Mouse (Mus musculus): Measurements from ENCODE around the gene Scaf4. TPM values are rescaled to one million over a fixed set of nuclear protein-coding genes. Genes with fewer than 3 reads are reported as not detected.
A peak's percentile ranks its signal among the peaks of the same experiment; 100 is the strongest.

The Scaf4 gene
- total RNA-seq, 1 experiment from 2014 or later = 50.0 TPM

DNA sequence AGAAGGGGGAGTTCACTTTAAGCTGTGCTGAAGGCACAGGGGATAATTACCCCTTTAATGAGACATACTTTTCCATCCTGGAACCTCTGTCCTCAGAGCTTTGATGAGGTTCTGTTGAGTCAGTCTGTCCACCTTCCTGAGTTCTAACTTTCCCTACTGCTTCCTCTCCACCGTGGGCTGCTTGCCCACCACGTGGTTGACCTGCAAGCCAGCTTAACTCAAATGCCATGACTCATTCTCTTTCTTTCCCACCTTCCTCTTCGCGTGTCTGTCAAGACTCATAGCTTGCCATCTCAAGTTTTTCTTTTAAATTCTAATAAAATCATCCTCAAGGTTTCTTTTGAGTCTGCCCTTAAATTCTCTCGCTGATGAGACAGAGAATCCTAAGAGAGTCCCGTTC, 103.3 kb downstream of the Scaf4 start:
- no peak for ATAC-seq (ENCODE audit: extremely low read depth, insufficient number of reproducible peaks, low FRiP score, poor library complexity, severe bottlenecking)

DNA sequence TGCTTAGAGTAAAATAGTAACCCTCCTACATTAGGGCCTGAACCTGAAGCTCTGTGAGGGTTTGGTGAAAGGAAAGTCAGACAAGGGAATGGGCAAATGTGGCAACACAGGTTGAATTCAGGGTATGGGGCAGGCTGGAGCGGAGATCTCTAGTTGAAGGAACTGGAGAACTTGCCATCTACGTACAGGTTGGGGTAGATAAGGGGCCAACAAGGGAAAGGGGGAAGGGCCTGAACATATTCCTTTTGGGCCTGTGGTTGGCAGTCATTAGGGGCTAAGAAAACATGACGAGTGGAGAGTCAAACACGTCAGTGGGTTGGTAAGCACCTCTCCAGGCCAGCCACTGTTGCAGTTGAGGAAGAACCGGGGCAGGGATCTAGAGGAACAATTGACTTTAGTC, 104.4 kb downstream of the Scaf4 start:
- ATAC-seq (ENCODE audit: extremely low read depth, insufficient number of reproducible peaks, low FRiP score, poor library complexity, severe bottlenecking) = no peak

DNA sequence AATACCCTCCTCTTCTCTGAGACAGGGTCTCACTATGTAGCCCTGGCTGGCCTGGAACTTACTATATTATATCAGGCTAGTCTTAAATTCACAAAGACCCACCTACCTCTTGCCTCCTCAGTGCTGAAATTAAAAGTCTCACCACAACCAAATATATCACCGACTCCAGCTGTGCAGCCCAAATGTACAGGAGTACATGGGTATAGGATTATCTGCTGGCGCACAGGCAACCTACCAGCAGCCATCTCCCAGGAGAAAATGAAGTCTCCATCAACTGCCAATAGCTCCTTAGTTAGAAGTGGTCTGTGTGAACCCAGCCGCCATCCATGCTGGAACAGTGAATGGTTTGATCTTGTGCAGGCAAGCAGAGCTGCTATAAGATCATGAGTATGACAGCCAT, 105.9 kb downstream of the Scaf4 start:
- no peak for ATAC-seq (ENCODE audit: extremely low read depth, insufficient number of reproducible peaks, low FRiP score, poor library complexity, severe bottlenecking)

DNA sequence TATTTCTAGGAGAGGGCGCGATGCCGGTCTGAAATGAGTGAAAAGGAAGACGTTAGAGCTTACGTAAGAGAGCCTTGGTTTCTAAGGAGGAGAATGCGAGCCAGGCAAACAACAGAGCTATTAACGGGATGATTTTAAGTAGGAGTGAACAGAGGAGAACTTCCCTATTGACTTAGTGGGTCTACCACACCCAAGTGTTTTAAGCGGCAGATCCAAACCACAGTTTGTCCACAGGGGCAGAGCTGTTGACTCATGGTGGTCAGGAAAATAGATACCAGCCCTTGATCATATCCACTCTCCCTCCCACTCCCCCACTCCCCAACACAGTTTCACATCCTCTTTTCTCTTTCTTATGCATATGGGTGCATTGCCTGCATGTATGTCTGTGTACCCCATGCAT, 106.9 kb downstream of the Scaf4 start:
- peak; percentile 78 for ATAC-seq (ENCODE audit: extremely low read depth, insufficient number of reproducible peaks, low FRiP score, poor library complexity, severe bottlenecking)

DNA sequence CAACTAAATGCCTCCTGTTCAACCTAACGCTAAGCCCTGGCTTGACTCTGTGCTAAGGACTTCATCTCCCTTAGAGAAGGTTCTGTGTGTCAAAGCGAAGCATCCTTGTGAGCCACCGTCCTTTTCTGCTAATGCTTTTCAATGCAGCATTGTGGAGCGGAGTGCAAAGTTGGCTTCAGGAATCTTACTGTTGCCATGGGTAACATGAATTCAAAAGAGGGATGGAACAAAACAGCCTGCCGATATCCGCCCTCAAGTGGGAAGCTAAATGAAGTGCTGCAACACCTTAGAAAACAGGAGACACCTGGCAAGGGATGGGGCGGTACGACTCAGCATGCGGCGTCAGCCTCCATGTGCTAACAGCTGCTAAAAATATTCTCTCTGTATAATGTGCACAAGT, 107.8 kb downstream of the Scaf4 start:
- ATAC-seq (ENCODE audit: extremely low read depth, insufficient number of reproducible peaks, low FRiP score, poor library complexity, severe bottlenecking) = no peak

Other genes with a start within 250 kb of the Scaf4 start
- gene Tiam1, start 140.7 kb downstream of the Scaf4 start, total RNA-seq (2017) = 6.9 and 8.8 TPM in 2 replicates
- gene Sod1, start 63.7 kb downstream of the Scaf4 start, total RNA-seq (2017) = 234 and 238 TPM in 2 replicates
- gene Hunk, start 101.5 kb upstream of the Scaf4 start, total RNA-seq (2017) = 0.37 and 0.47 TPM in 2 replicates

Measured in neutrophil, adult 5-6 weeks (primary cell).